Mouse (Mus musculus): ENCODE measurements at regions not wholly inside any gene's neighbourhood (a gene's known extent, or its start where the extent isn't known, plus 50 kb on each side); places are given as distances from the start of the nearest gene placed in this dataset.

GRCm38 (mm10) chr14:81770421-81770820 is 1786.5 kb downstream of the Olfm4 start:
- DNase-seq, result no peak

GRCm38 (mm10) chr14:81771826-81772225 is 1787.9 kb downstream of the Olfm4 start:
- no peak for DNase-seq

- DNase-seq, result no peak
Observed at GRCm38 (mm10) chr14:81788859-81789258, 1805.0 kb downstream of the Olfm4 start.

- no peak for DNase-seq
Observed at GRCm38 (mm10) chr14:81823786-81824185, 1839.9 kb downstream of the Olfm4 start.

GRCm38 (mm10) chr14:81858617-81859016 is 1874.7 kb downstream of the Olfm4 start:
- DNase-seq, result peak; percentile 6

GRCm38 (mm10) chr14:81870388-81870787 is 1886.5 kb downstream of the Olfm4 start:
- DNase-seq, result peak; percentile 4
